Mouse (Mus musculus) limb, embryonic 11.5 days (tissue): ENCODE data around the gene Rasl10b. TPM values are rescaled to one million over a fixed set of nuclear protein-coding genes. Genes with fewer than 3 reads are reported as not detected.

Experiments
- ATAC-seq: fragments of 200-750 bp; cut with Nextera tagmentation; 2 replicates; pipeline ENCODE4 v1.8.0; 2017; ENCODE audit warnings: low read depth; ENCODE audit not compliant: insufficient number of reproducible peaks, low FRiP score, low TSS enrichment
- DNase-seq: peaks from one replicate; pipeline ENCODE4 v3.0.0-alpha.2; 2015; ENCODE audit warnings: low spot score
- H3K27ac ChIP-seq: fragments of 300-500 bp; sonication (generic); replicated peaks from 2 replicates; pipeline ENCODE4 v1.5.1; 2014; ENCODE audit warnings: low read depth, mild to moderate bottlenecking, low read length
- H3K27me3 ChIP-seq: fragments of 300-500 bp; sonication (generic); 2 replicates; pipeline ENCODE4 v1.6.1; 2014; ENCODE audit warnings: mild to moderate bottlenecking, low read length, mixed read lengths; ENCODE audit not compliant: control insufficient read depth, insufficient read depth
- H3K36me3 ChIP-seq: fragments of 300-500 bp; sonication (generic); 2 replicates; pipeline ENCODE4 v1.6.1; 2014; ENCODE audit warnings: mild to moderate bottlenecking, low read length, moderate library complexity, mixed read lengths; ENCODE audit not compliant: control insufficient read depth, insufficient read depth
- H3K4me1 ChIP-seq: fragments of 300-500 bp; sonication (generic); 2 replicates; pipeline ENCODE4 v1.6.1; 2014; ENCODE audit warnings: low read length, mixed read lengths; ENCODE audit not compliant: control insufficient read depth, insufficient read depth
- H3K4me2 ChIP-seq: fragments of 300-500 bp; sonication (generic); 2 replicates; pipeline ENCODE4 v1.6.1; 2014; ENCODE audit warnings: low read depth, mild to moderate bottlenecking, moderate library complexity; ENCODE audit not compliant: severe bottlenecking
- H3K4me3 ChIP-seq: fragments of 300-500 bp; sonication (generic); 2 replicates; pipeline ENCODE4 v1.5.1; 2014; ENCODE audit warnings: low read depth, low read length
- H3K9ac ChIP-seq: fragments of 300-500 bp; sonication (generic); 2 replicates; pipeline ENCODE4 v1.6.1; 2014; ENCODE audit warnings: mild to moderate bottlenecking, low read length
- H3K9me3 ChIP-seq: fragments of 300-500 bp; sonication (generic); 2 replicates; pipeline ENCODE4 v1.6.1; 2016; ENCODE audit warnings: low read length; ENCODE audit not compliant: control insufficient read depth
- WGBS: fragments of 180-500 bp; shearing (Covaris S2); extraction: QIAGEN DNeasy Blood & Tissue Kit; methylation state at CpG from one replicate; pipeline ENCODE4 v1.1.7; 2014; 5-methylcytosine and 5-hydroxymethylcytosine counted together
- polyA plus RNA-seq: library from polyadenylated mRNA; unstranded; fragments of >200 nt; fragmentation: Nextera tagmentation; extraction: Ambion mirVana; gene quantifications from 2 replicates; pipeline ENCODE4 v1.2.1, GENCODE M21; 2014

Gene Rasl10b
- polyA plus RNA-seq, 1 experiment from 2014 or later: 0.88 TPM

DNA sequence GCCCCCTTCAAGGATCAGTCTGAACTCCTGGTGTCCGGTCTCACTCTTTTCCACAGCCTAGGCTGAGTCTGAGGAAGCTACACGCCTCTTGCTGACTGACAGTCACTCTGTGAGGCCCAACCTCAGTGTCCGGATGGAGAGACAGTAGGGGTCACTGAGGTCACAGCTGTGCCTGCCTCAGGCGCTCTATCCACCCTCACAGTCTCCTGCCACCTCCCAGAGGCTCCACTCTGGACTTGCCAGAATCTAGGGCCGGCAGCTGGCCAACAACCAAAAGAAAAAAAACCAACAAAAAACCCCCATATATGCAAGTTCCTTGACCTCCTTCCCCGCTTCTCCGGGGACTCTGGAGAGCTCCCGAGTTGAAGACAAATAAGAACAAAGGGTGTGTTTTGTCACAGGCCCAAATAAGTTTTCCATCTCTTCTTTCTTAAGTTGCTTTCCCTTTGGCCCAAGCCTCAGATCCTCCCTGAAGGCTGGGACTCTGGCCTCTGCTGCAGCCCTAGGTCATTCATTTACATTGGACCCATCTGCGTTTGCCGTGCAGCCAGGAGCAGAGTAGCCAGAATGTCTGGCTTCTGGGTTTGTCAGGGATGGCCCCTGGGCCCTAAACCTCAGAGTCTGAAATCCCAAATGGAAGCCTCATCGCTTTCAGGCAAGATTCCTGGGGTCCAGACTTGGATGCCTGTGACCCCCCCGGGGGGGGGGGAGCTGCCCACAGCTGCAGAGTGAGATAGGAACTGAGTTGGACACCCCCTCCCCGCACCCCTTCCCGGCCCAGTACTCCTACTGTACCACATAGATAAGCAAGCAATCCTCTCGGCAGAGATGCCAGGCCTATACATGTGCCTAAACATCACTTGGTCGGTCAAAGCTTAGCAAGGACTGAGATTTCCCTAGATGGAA is 39.3 kb downstream of the Rasl10b start:
- Histone ChIP-seq H3K4me1 (0 out of 2 replicates have a peak, but pooled peaks cover 3% of the 10 kb centered on the region), H3K36me3 (no peaks in the 10 kb centered on the region), H3K9me3 (no peaks in the 10 kb centered on the region), H3K27ac (no peak overlapping the region), H3K4me2 (no peak overlapping the region), H3K4me3 (no peak overlapping the region), H3K27me3 (peaks cover 21% of the 10 kb centered on the region), H3K9ac (no peak overlapping the region)
- DNase-seq (no peak), ATAC-seq (no peak)
- 41% methylated on average over 16 of the region's 16 CpGs for WGBS

DNA sequence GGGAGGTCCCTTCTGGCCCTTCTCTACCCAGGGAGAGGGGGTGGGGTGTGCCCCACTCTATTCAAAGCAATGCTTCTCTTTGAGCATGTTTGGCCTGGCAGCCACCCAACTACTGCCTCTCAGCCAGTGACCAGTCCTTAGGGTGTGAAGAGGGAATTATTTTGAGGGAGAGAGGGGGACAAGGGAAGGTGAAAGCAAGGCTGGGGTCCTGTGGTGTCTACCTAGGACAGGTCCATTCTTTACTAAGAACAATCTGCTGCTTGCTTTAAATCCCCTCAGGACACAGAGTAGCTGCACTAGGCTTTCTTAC is 39.9 kb downstream of the Rasl10b start:
- Histone ChIP-seq H3K4me2 (no peak overlapping the region), H3K9me3 (no peaks in the 10 kb centered on the region), H3K4me1 (0 out of 2 replicates have a peak, but pooled peaks cover 3% of the 10 kb centered on the region), H3K27me3 (peaks cover 15% of the 10 kb centered on the region), H3K36me3 (no peaks in the 10 kb centered on the region), H3K27ac (no peak overlapping the region), H3K4me3 (no peak overlapping the region), H3K9ac (no peak overlapping the region)
- DNase-seq (no peak), ATAC-seq (no peak)

DNA sequence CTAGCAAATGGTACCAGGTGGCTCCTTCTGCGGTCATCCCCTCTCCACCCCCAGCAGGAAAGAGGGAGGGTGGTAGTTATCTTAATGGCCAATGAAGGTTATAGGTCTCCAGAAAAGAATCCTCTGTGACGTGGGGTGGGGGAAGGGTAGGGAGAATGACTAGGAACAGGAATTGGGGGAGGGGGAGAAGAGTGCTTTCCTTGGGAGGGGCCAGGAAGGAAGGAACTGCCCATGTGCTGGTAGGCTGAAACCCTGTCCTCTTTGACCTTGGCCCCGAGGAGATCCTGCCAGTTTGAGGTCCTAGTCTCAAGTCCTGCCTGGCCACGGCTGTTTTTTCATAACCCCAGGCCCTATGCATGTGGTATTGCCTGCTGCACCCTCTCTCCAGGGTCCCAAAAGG is 40.4 kb downstream of the Rasl10b start:
- Histone ChIP-seq H3K27me3 (peaks cover 11% of the 10 kb centered on the region), H3K4me3 (no peak overlapping the region), H3K27ac (no peak overlapping the region), H3K4me1 (0 out of 2 replicates have a peak, but pooled peaks cover 3% of the 10 kb centered on the region), H3K9ac (no peak overlapping the region), H3K4me2 (no peak overlapping the region), H3K36me3 (no peaks in the 10 kb centered on the region), H3K9me3 (no peaks in the 10 kb centered on the region)
- ATAC-seq: no peak
- DNase-seq: no peak
- 23% methylated on average over 4 of the region's 4 CpGs for WGBS

DNA sequence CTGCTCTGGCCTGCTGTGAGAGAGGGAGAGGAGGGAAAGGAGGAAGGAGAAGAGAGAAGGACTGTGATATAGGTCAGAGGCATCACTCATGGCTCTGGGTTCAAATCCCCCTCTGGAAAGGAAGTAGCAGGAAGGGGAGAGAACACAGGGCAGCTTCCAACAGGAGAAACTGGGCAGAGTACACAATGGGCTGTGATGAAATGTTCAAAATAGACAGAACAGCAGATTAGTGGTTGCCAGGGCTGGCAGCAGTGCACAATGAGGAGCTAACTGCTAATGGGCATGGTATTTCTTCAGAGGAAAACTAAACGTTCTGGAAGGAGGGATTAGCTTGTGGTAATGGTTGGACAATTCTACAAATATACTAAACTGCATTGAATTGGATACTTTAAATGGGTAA is 41.6 kb downstream of the Rasl10b start:
- H3K4me2 ChIP-seq: no peak overlapping the region
- no peaks in the 10 kb centered on the region for H3K36me3 ChIP-seq
- no peak overlapping the region for H3K27ac ChIP-seq
- ATAC-seq (no peak), DNase-seq (no peak)
- peaks cover 15% of the 10 kb centered on the region; the same call in 1 of the 2 replicates for H3K4me1 ChIP-seq
- H3K9ac ChIP-seq: no peak overlapping the region
- H3K27me3 ChIP-seq: 0 out of 2 replicates have a peak, but pooled peaks cover 2% of the 10 kb centered on the region
- H3K9me3 ChIP-seq: no peaks in the 10 kb centered on the region
- no peak overlapping the region for H3K4me3 ChIP-seq
- 53% methylated on average over 1 of the region's 1 CpGs for WGBS

DNA sequence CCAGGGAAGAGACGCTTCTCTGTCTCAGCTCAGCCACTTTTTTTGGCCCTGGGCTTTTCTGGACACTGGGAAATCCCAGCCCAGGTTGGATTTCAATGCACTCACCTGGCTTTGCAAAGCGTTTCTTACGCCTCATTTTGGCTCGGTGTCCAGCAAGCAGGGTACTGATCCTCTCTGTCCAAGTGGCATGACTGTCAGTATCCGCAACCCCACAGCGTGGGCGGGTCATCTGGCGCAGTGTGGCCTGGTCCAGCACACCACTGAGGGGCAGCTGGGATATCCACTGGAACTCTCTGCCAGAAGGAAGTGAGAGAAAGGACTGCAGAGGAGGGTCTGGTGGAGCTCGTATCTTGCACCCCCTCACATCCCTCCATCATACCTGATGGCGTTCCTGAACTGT is 42.3 kb downstream of the Rasl10b start:
- no peaks in the 10 kb centered on the region for H3K9me3 ChIP-seq
- H3K27ac ChIP-seq: no peak overlapping the region
- DNase-seq (no peak), ATAC-seq (no peak)
- no peak overlapping the region for H3K4me2 ChIP-seq
- H3K27me3 ChIP-seq: 0 out of 2 replicates have a peak, but pooled peaks cover 2% of the 10 kb centered on the region
- H3K4me1 ChIP-seq: peaks cover 15% of the 10 kb centered on the region; the same call in 1 of the 2 replicates
- no peak overlapping the region for H3K9ac ChIP-seq
- 90% methylated on average over 10 of the region's 10 CpGs for WGBS
- H3K36me3 ChIP-seq: no peaks in the 10 kb centered on the region
- no peak overlapping the region for H3K4me3 ChIP-seq

DNA sequence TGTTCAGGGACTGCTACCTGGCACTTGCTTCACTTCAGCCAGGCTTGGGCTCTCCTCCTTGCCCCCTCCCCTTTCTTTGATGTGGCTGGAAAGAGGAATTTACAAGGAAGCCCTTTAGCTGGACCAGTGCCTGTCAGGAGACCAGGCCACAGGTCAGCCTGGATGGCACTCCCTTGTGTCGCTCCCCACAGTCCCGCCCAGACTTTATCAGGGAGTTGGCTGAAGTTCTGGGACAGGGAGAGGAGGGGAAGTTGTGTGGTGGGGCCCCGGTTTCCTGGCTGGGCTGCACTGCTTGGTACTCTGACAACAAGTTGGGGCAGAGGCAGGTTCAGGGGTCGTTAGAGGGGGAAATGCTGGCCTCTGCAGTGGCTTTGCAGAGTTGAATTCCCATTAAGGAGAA is 45.6 kb downstream of the Rasl10b start:
- Histone ChIP-seq H3K4me1 (peaks cover 13% of the 10 kb centered on the region; the same call in 1 of the 2 replicates), H3K4me3 (no peak overlapping the region), H3K36me3 (no peaks in the 10 kb centered on the region), H3K27me3 (no peaks in the 10 kb centered on the region), H3K4me2 (no peak overlapping the region), H3K9me3 (no peaks in the 10 kb centered on the region), H3K9ac (no peak overlapping the region), H3K27ac (no peak overlapping the region)
- no peak for DNase-seq
- no peak for ATAC-seq
- 3% methylated on average over 4 of the region's 4 CpGs for WGBS

DNA sequence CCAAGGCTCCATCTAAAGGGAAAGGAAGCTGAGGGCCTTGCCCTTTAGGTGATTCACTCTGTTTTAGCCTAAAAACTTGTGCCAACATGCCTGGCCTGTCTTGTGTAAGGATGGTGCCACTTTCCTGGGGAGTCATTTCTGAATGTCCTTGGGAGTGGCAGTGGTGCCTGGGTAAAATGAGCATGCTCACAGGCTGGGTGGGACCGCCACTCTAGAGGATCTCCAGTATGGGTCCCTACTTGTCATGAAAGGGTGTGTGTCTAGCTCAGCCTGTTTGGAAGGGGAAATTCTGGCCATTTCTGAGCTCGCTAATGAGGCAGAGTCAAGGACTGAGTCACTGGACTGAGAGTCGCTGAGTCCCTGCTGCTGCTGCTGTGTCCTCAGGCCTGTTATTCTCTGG is 46.7 kb downstream of the Rasl10b start:
- no peak for ATAC-seq
- H3K4me2 ChIP-seq: no peak overlapping the region
- H3K27me3 ChIP-seq: no peaks in the 10 kb centered on the region
- no peaks in the 10 kb centered on the region for H3K36me3 ChIP-seq
- H3K4me1 ChIP-seq: peaks cover 12% of the 10 kb centered on the region; the same call in 1 of the 2 replicates
- no peaks in the 10 kb centered on the region for H3K9me3 ChIP-seq
- WGBS: 64% methylated on average over 3 of the region's 3 CpGs
- H3K27ac ChIP-seq: no peak overlapping the region
- no peak for DNase-seq
- H3K4me3 ChIP-seq: no peak overlapping the region
- no peak overlapping the region for H3K9ac ChIP-seq

DNA sequence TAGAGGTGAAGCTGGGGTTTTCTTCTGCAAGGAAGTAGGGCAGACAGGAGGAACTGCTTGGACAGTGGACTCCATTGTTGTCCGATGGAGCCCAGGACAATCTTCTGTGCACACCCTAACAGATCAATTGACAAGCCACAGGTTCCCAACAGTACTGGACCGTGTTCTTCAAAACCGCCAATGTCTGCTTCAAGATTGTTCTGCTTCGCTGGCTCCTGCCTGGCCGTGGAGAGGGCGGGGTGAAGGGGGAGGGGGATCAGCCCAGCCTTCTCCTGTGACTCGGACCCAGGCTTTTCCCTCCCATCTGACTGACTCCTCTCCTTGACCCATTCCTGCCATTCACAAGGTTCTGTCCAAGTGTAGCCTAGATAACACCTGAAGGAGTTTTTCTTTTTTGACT is 48.3 kb downstream of the Rasl10b start:
- WGBS: 61% methylated on average over 7 of the region's 7 CpGs
- no peak overlapping the region for H3K27ac ChIP-seq
- H3K4me2 ChIP-seq: no peak overlapping the region

More for the DNA sequence above, 48.3 kb downstream of the Rasl10b start:
- Histone ChIP-seq H3K9ac (no peak overlapping the region), H3K9me3 (no peaks in the 10 kb centered on the region), H3K4me1 (peaks cover 12% of the 10 kb centered on the region; the same call in 1 of the 2 replicates), H3K36me3 (no peaks in the 10 kb centered on the region), H3K4me3 (no peak overlapping the region), H3K27me3 (peaks cover 7% of the 10 kb centered on the region)
- no peak for ATAC-seq
- no peak for DNase-seq
